Mouse (Mus musculus): Measurements from ENCODE around the gene Prr5l. TPM values are rescaled to one million over a fixed set of nuclear protein-coding genes. Genes with fewer than 3 reads are reported as not detected.

Gene Prr5l
- polyA plus RNA-seq, 1 experiment from 2014 or later, result 3.8 TPM

- Histone ChIP-seq H3K36me3 (ENCODE audit: control insufficient read depth, insufficient read depth, low read length) (no peaks in the 10 kb centered on the region), H3K4me3 (ENCODE audit: low read depth, low read length) (peak overlapping the region; percentile 17; the same call in 1 of the 2 replicates), H3K27ac (replicated peaks) (no peak overlapping the region), H3K27me3 (ENCODE audit: control insufficient read depth, insufficient read depth, low read length) (no peaks in the 10 kb centered on the region), H3K4me2 (replicated peaks; ENCODE audit: low read depth) (peak overlapping the region; percentile 47), H3K4me1 (replicated peaks; ENCODE audit: control insufficient read depth, insufficient read depth) (no peaks in the 10 kb centered on the region), H3K9ac (ENCODE audit: low read length) (no peak overlapping the region), H3K9me3 (ENCODE audit: control insufficient read depth, low read length) (no peaks in the 10 kb centered on the region)
- ATAC-seq (ENCODE audit: low FRiP score, low TSS enrichment), result peak; percentile 79
- DNase-seq (ENCODE audit: low spot score), result peak; percentile 87
- peak; percentile 95 for TF ChIP-seq CTCF (IDR thresholded peaks at IDR 0.05; ENCODE audit: low read depth)
- TF ChIP-seq EP300 (optimal IDR thresholded peaks at IDR 0.05), result no peak
- WGBS, result 26% methylated on average over 21 of the region's 21 CpGs
These were observed 22.9 kb upstream of the Prr5l start for GRCm38 (mm10) chr2:101905534-101906378.

DNA sequence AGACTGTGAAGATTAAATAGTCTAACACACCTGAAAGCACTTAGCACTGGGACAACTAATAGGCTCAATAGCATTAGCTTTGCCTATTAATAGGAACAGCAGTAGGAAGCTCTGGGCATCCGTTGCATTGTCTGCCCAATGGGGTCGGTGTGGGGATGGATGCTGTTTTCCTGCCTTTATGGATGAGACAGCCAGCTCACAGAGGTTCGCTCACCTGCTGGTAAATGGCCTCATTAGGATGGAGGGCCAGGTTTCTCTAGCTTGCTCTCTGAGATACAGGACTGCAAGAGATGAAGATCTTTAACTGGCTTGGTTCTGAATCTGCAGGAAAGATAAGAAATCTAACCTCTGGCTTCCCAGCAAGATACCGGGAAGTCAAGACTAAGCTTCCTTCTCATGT, 19.4 kb upstream of the Prr5l start:
- Histone ChIP-seq H3K4me1 (replicated peaks; ENCODE audit: control insufficient read depth, insufficient read depth) (no peaks in the 10 kb centered on the region), H3K27ac (replicated peaks) (no peak overlapping the region), H3K27me3 (ENCODE audit: control insufficient read depth, insufficient read depth, low read length) (no peaks in the 10 kb centered on the region), H3K9me3 (ENCODE audit: control insufficient read depth, low read length) (no peaks in the 10 kb centered on the region), H3K9ac (ENCODE audit: low read length) (no peak overlapping the region), H3K36me3 (ENCODE audit: control insufficient read depth, insufficient read depth, low read length) (no peaks in the 10 kb centered on the region; the same call in 1 of the 2 replicates), H3K4me3 (ENCODE audit: low read depth, low read length) (no peak overlapping the region), H3K4me2 (replicated peaks; ENCODE audit: low read depth) (no peak overlapping the region)
- WGBS, result 77% methylated on average over 4 of the region's 4 CpGs
- TF ChIP-seq CTCF (IDR thresholded peaks at IDR 0.05; ENCODE audit: low read depth) (no peak), EP300 (optimal IDR thresholded peaks at IDR 0.05) (no peak)
- DNase-seq (ENCODE audit: low spot score), result no peak
- ATAC-seq (ENCODE audit: low FRiP score, low TSS enrichment), result no peak

GRCm38 (mm10) chr2:101896425-101897204, 13.8 kb upstream of the Prr5l start:
- H3K4me3 ChIP-seq (ENCODE audit: low read depth, low read length), result no peak overlapping the region
- no peaks in the 10 kb centered on the region for H3K9me3 ChIP-seq (ENCODE audit: control insufficient read depth, low read length)
- ATAC-seq (ENCODE audit: low FRiP score, low TSS enrichment) (no peak; the same call in 1 of the 2 replicates), DNase-seq (ENCODE audit: low spot score) (no peak)
- H3K27me3 ChIP-seq (ENCODE audit: control insufficient read depth, insufficient read depth, low read length), result no peaks in the 10 kb centered on the region
- no peak overlapping the region for H3K27ac ChIP-seq (replicated peaks)
- no peak overlapping the region for H3K4me2 ChIP-seq (replicated peaks; ENCODE audit: low read depth)
- TF ChIP-seq EP300 (optimal IDR thresholded peaks at IDR 0.05), result no peak
- TF ChIP-seq CTCF (IDR thresholded peaks at IDR 0.05; ENCODE audit: low read depth), result no peak
- H3K4me1 ChIP-seq (replicated peaks; ENCODE audit: control insufficient read depth, insufficient read depth), result no peaks in the 10 kb centered on the region
- H3K36me3 ChIP-seq (ENCODE audit: control insufficient read depth, insufficient read depth, low read length), result no peaks in the 10 kb centered on the region; the same call in 1 of the 2 replicates
- no peak overlapping the region for H3K9ac ChIP-seq (ENCODE audit: low read length)
- WGBS, result 63% methylated on average over 10 of the region's 10 CpGs

DNA sequence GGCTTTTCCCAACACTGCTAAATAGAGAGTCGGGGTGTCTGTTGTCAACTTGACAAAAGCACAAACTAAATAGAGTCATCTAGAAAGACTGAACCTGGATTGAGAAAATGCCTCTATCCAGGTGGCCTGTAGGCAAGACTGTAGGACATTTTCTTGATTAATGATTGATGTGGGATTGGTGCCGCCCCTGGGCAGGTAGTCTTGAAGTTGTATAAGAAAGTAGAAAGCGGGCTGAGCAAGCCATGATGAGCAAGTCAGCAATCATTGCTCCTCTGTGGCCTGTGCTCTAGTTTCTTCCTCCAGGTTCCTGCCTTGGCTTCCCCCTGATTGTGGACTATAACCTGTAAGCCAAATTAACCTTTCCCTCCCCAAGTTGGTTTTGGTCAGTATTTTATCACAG, 11.3 kb upstream of the Prr5l start:
- no peaks in the 10 kb centered on the region; the same call in 1 of the 2 replicates for H3K36me3 ChIP-seq (ENCODE audit: control insufficient read depth, insufficient read depth, low read length)
- no peaks in the 10 kb centered on the region for H3K27me3 ChIP-seq (ENCODE audit: control insufficient read depth, insufficient read depth, low read length)
- no peak overlapping the region for H3K27ac ChIP-seq (replicated peaks)
- no peaks in the 10 kb centered on the region for H3K4me1 ChIP-seq (replicated peaks; ENCODE audit: control insufficient read depth, insufficient read depth)
- no peaks in the 10 kb centered on the region for H3K9me3 ChIP-seq (ENCODE audit: control insufficient read depth, low read length)
- H3K9ac ChIP-seq (ENCODE audit: low read length), result no peak overlapping the region
- H3K4me3 ChIP-seq (ENCODE audit: low read depth, low read length), result no peak overlapping the region
- H3K4me2 ChIP-seq (replicated peaks; ENCODE audit: low read depth), result no peak overlapping the region
- TF ChIP-seq EP300 (optimal IDR thresholded peaks at IDR 0.05) (no peak), CTCF (IDR thresholded peaks at IDR 0.05; ENCODE audit: low read depth) (no peak)
- 86% methylated on average over 3 of the region's 3 CpGs for WGBS
- DNase-seq (ENCODE audit: low spot score) (no peak), ATAC-seq (ENCODE audit: low FRiP score, low TSS enrichment) (no peak)

DNA sequence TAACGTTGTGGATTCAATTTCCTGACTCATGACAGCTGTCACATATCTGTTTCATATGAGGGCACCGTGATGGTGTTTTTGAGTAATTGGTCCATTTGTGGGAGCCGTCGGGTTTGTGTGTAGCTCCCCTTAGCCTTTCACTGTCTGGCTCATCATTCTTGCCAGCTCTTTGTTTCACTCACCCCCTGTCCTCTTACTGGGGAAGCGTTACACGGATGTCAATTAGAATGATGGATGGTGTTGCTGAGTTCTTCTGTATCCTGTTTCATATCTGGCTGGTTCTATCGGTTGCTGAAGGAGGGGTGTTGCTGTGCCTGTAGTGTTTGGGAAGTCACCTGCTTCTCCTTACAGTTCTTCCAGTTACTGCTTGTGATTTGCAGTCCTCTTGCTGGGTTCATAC, 8.3 kb upstream of the Prr5l start:
- no peak for ATAC-seq (ENCODE audit: low FRiP score, low TSS enrichment)
- DNase-seq (ENCODE audit: low spot score), result no peak
- Histone ChIP-seq H3K9ac (ENCODE audit: low read length) (no peak overlapping the region), H3K9me3 (ENCODE audit: control insufficient read depth, low read length) (no peaks in the 10 kb centered on the region), H3K27ac (replicated peaks) (no peak overlapping the region), H3K36me3 (ENCODE audit: control insufficient read depth, insufficient read depth, low read length) (no peaks in the 10 kb centered on the region; the same call in 1 of the 2 replicates), H3K4me2 (replicated peaks; ENCODE audit: low read depth) (no peak overlapping the region), H3K4me3 (ENCODE audit: low read depth, low read length) (no peak overlapping the region), H3K27me3 (ENCODE audit: control insufficient read depth, insufficient read depth, low read length) (no peaks in the 10 kb centered on the region), H3K4me1 (replicated peaks; ENCODE audit: control insufficient read depth, insufficient read depth) (peaks cover 6% of the 10 kb centered on the region)
- TF ChIP-seq CTCF (IDR thresholded peaks at IDR 0.05; ENCODE audit: low read depth) (no peak), EP300 (optimal IDR thresholded peaks at IDR 0.05) (no peak)
- 32% methylated on average over 7 of the region's 7 CpGs for WGBS
